Mouse (Mus musculus) cortical plate, adult 2 months (tissue): ENCODE results near the gene 4930447F04Rik. TPM values are rescaled to one million over a fixed set of nuclear protein-coding genes. Genes with fewer than 3 reads are reported as not detected.

ENCODE experiments used
- H3K27ac ChIP-seq: fragments of 200-500 bp; 2 replicates; pipeline ENCODE4 v1.5.1; 2012; ENCODE audit warnings: low read length, control low read depth, inconsistent platforms; ENCODE audit not compliant: insufficient read depth
- H3K4me1 ChIP-seq: fragments of 200-500 bp; 2 replicates; pipeline ENCODE4 v1.6.1; 2011; ENCODE audit warnings: low read length; ENCODE audit not compliant: control insufficient read depth, insufficient read depth
- H3K4me3 ChIP-seq: fragments of 200-500 bp; 2 replicates; pipeline ENCODE4 v1.5.1; 2011; ENCODE audit warnings: mild to moderate bottlenecking, low read length, control low read depth; ENCODE audit not compliant: insufficient read depth
- CTCF ChIP-seq: fragments of 200-500 bp; IDR thresholded peaks from 2 replicates; pipeline ENCODE4 v1.5.1; 2011; ENCODE audit warnings: mild to moderate bottlenecking, control low read depth, low read length; ENCODE audit not compliant: insufficient read depth; ENCODE audit errors: extremely low read depth
- POLR2A ChIP-seq: fragments of 200-500 bp; IDR thresholded peaks from 2 replicates; pipeline ENCODE4 v1.6.1; 2011; ENCODE audit warnings: mild to moderate bottlenecking, low read length, control low read depth; ENCODE audit not compliant: insufficient read depth; ENCODE audit errors: extremely low read depth
- polyA plus RNA-seq: library from polyadenylated mRNA; depleted of rRNA; stranded (reverse); fragments of >200 nt; gene quantifications from 2 replicates; pipeline ENCODE4 v1.2.3, GENCODE M21; 2012; rRNA removed

Gene 4930447F04Rik
- polyA plus RNA-seq, result not detected in 2 replicates

DNA sequence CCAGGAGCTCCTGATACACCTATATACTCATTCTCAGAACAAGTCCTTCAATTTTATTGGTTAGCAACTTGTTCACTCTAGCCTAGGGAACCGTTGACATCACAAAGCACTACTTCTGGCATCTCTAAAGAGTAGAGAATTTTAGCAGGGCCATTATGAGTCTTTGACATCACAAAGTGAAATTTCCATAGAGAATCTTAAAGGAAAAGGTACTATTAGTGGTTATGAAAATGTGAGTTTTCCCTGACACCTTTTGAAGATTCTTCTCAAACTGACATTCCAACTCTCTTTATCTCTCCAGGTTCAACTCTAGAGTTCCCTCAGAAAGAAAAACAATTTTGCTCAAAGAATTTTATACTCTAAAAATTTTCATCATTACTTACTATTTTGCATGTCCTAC is at the start of gene 4930447F04Rik:
Gene 4930447F04Rik (minus strand): TSS at position 101 of the 400 bp plus-strand sequence.
- Histone ChIP-seq H3K27ac (no peak within 1 kb of the TSS), H3K4me1 (no peaks in the 10 kb centered on the region), H3K4me3 (no peak within 1 kb of the TSS)
- TF ChIP-seq POLR2A (no peak), CTCF (no peak)
